Mouse (Mus musculus) thymus, adult 2 months (tissue): ENCODE data around the gene Arrdc5.
A peak's percentile ranks its signal among the peaks of the same experiment; 100 is the strongest.

Source experiments
- CTCF ChIP-seq: fragments of 200-500 bp; IDR thresholded peaks from 2 replicates; pipeline ENCODE4 v1.5.1; 2012; ENCODE audit warnings: mild to moderate bottlenecking, control low read depth, low read length, moderate library complexity, borderline replicate concordance; ENCODE audit not compliant: control insufficient read depth, poor library complexity, insufficient read depth; ENCODE audit errors: extremely low read depth
- POLR2A ChIP-seq: fragments of 200-500 bp; IDR thresholded peaks from 2 replicates; pipeline ENCODE4 v1.6.1; 2012; ENCODE audit warnings: mild to moderate bottlenecking, low read length, control low read depth, moderate library complexity; ENCODE audit not compliant: control insufficient read depth, poor library complexity, insufficient read depth; ENCODE audit errors: extremely low read depth

GRCm38 (mm10) chr17:56338909-56339308 lies 38.8 kb upstream of the Arrdc5 start:
- TF ChIP-seq CTCF (peak; percentile 72; the same call in 1 of the 2 replicates), POLR2A (no peak)
